Mouse (Mus musculus): ENCODE measurements around the gene Ank. TPM values are rescaled to one million over a fixed set of nuclear protein-coding genes. Genes with fewer than 3 reads are reported as not detected.

Gene Ank
- polyA plus RNA-seq, 1 experiment from 2014 or later: 19.5 TPM

DNA sequence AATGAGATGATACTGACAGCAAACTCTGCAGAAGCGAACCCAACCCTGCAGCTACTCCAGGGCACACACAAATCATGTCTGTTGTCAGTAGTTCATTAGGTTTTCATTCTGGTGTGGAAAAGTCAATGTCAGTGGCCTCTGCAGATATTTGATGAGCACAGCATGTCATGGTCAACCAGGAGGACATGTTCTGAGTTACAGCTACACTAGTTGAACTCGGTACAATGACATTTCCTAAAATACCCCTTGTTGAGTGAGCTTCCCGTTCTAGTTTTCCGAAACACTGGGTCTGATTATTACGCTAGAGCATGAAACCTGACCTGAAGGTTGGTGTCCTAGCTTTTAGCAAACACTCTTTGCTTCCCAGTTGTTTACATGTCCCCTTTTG lies 119.6 kb downstream of the Ank start:
- Histone ChIP-seq H3K4me2 (ENCODE audit: low read depth, low read length) (no peak overlapping the region), H3K4me3 (ENCODE audit: low read depth, low read length) (no peak overlapping the region), H3K36me3 (ENCODE audit: control insufficient read depth, insufficient read depth, low read length) (no peaks in the 10 kb centered on the region), H3K4me1 (ENCODE audit: control insufficient read depth, insufficient read depth, low read length) (no peaks in the 10 kb centered on the region), H3K9me3 (ENCODE audit: control insufficient read depth, low read length) (no peaks in the 10 kb centered on the region), H3K27me3 (ENCODE audit: control insufficient read depth, insufficient read depth, low read length) (no peaks in the 10 kb centered on the region), H3K9ac (replicated peaks; ENCODE audit: low read depth, low read length) (no peak overlapping the region), H3K27ac (ENCODE audit: low read depth, low read length) (no peak overlapping the region)
- no peak for ATAC-seq (ENCODE audit: low read depth)
- WGBS: 91% methylated on average over 5 of the region's 5 CpGs

DNA sequence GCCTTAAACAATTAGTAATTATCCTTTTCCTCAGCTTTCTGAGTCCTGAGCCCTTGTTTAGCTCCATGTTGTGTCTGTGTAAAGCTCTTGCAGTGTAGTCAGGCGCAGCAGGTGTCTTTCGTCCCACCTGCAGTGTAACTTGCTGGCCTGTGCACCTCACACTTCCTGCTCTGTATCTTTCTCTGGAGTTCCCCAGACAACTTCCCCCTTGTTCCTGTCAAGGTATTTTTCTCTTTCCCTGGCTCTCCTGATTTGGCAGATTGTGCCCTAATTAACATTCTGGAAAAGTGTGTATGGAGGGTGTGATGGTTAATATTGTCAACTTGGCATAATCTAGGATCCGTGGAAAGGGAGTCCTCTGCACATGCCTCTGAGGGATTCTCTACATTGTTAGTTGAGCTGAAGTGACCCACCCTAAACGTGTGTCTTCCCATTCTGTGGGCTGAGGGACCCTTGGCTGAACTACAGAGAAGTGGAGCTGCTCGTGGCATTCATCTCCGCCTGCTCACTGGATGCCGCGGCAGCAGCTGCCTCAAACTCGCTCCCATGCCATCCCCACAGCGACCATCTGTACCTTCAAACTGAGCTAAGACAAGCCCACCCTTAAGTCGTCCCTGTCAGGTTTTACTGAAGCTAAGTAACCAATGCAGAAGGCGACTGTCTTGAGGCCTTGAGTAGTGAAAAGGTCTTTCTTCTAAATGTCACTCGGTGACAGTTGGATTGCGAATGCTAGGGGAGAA lies 121.8 kb downstream of the Ank start:
- Histone ChIP-seq H3K4me1 (ENCODE audit: control insufficient read depth, insufficient read depth, low read length) (no peaks in the 10 kb centered on the region), H3K9ac (replicated peaks; ENCODE audit: low read depth, low read length) (no peak overlapping the region), H3K36me3 (ENCODE audit: control insufficient read depth, insufficient read depth, low read length) (peaks cover 9% of the 10 kb centered on the region), H3K27ac (ENCODE audit: low read depth, low read length) (no peak overlapping the region), H3K4me2 (ENCODE audit: low read depth, low read length) (no peak overlapping the region), H3K4me3 (ENCODE audit: low read depth, low read length) (no peak overlapping the region), H3K27me3 (ENCODE audit: control insufficient read depth, insufficient read depth, low read length) (no peaks in the 10 kb centered on the region), H3K9me3 (ENCODE audit: control insufficient read depth, low read length) (no peaks in the 10 kb centered on the region)
- ATAC-seq (ENCODE audit: low read depth): no peak
- WGBS: 77% methylated on average over 14 of the region's 14 CpGs

DNA sequence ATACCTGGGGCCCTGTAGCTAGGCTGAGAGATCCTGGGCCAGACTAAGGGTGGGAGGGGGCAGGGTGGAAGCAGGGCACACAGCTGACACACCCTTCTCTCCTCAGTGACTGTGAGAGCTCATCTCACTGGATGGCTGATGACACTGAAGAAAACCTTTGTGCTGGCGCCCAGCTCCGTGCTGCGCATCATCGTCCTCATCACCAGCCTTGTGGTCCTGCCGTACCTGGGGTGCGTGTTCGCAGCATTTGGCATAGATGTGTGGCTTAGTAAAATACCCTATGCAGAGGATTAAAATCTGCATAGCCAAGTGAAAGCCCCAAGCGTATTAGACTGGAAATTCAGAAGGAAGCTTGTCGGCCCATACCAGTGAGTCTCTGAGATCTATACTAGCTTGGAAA lies 124.3 kb downstream of the Ank start:
- 97% methylated on average over 9 of the region's 9 CpGs for WGBS
- Histone ChIP-seq H3K36me3 (ENCODE audit: control insufficient read depth, insufficient read depth, low read length) (peaks cover 17% of the 10 kb centered on the region), H3K4me1 (ENCODE audit: control insufficient read depth, insufficient read depth, low read length) (no peaks in the 10 kb centered on the region), H3K9me3 (ENCODE audit: control insufficient read depth, low read length) (no peaks in the 10 kb centered on the region), H3K4me3 (ENCODE audit: low read depth, low read length) (no peak overlapping the region), H3K4me2 (ENCODE audit: low read depth, low read length) (no peak overlapping the region), H3K27ac (ENCODE audit: low read depth, low read length) (no peak overlapping the region), H3K9ac (replicated peaks; ENCODE audit: low read depth, low read length) (no peak overlapping the region), H3K27me3 (ENCODE audit: control insufficient read depth, insufficient read depth, low read length) (no peaks in the 10 kb centered on the region)
- no peak for ATAC-seq (ENCODE audit: low read depth)

DNA sequence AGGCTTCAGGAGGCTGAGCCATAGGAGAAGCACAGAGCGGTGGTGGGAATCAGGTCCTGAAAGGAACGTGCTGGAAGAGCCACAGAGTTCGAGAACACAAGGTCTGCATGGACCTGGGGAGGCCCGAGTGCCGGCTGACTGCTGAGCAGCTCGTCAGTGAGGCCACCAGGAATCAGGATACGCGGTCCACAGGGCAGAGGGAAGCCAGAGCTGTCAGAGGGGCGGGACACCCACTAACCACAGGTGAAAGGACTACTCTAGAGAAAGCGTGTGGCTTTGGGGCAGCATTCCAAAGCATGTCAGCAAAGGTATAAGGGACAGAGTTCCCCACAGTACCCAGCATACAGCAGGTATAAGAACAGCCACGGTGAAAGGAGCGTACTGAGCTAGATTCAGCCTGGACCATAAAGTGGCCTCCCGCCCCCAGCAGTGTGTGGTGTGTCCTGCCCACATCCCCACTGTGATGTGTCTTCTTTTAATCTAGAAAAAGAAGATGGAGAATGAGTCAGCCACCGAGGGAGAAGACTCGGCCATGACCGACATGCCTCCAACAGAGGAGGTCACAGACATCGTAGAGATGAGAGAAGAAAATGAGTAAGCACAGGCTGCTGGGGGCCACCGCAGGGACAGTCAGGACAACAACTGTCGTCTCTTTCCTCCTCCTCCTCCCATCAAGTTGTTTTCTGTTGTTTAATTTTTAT lies 126.3 kb downstream of the Ank start:
- H3K27me3 ChIP-seq (ENCODE audit: control insufficient read depth, insufficient read depth, low read length): no peaks in the 10 kb centered on the region

DNA sequence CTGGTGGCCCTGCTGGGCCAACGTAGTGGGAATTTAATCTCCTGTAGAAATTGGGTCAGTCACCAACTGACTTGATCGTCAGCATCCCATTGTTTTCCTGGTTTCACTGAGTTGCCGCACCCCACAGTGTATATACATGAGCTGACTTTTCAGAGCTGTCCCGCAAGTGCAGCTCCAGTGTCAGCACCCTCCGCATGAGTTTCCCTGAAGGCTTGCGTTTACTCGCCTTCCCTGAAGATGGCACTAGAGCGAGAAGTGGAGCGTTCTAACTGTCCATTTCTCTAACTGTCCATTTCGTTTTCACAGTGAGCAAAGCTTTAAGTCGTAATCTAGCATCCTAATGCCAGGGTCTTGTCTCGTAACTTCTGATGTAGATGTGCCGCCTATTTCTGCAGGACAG lies 127.2 kb downstream of the Ank start:
- H3K4me1 ChIP-seq (ENCODE audit: control insufficient read depth, insufficient read depth, low read length): no peaks in the 10 kb centered on the region

More for the DNA sequence above, 126.3 kb downstream of the Ank start:
- 89% methylated on average over 19 of the region's 19 CpGs for WGBS
- Histone ChIP-seq H3K4me3 (ENCODE audit: low read depth, low read length) (no peak overlapping the region), H3K9ac (replicated peaks; ENCODE audit: low read depth, low read length) (no peak overlapping the region), H3K9me3 (ENCODE audit: control insufficient read depth, low read length) (no peaks in the 10 kb centered on the region), H3K36me3 (ENCODE audit: control insufficient read depth, insufficient read depth, low read length) (peaks cover 22% of the 10 kb centered on the region), H3K27ac (ENCODE audit: low read depth, low read length) (no peak overlapping the region), H3K4me2 (ENCODE audit: low read depth, low read length) (no peak overlapping the region), H3K4me1 (ENCODE audit: control insufficient read depth, insufficient read depth, low read length) (no peaks in the 10 kb centered on the region)
- no peak for ATAC-seq (ENCODE audit: low read depth)

DNA sequence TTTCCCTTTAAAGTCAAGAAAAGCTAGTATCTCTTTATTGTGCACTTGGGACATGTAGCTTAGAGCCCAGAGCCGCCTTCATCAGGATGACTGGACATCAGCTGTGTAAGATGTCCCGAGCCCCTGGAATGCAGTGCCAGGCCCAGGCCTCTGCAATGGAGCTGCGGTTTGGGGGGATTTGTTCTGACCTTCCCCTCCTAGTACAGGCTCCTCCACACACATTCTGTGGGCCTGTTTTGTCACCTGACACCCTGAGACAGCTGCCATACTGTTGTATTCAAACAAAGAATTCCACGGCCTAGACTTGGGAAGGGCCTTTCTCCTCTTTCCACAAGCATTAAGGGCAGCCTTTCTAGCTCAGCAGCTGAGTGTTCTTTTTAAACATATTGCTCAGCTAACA lies 128.5 kb downstream of the Ank start:
- Histone ChIP-seq H3K9ac (replicated peaks; ENCODE audit: low read depth, low read length) (no peak overlapping the region), H3K9me3 (ENCODE audit: control insufficient read depth, low read length) (no peaks in the 10 kb centered on the region), H3K4me2 (ENCODE audit: low read depth, low read length) (no peak overlapping the region), H3K27me3 (ENCODE audit: control insufficient read depth, insufficient read depth, low read length) (no peaks in the 10 kb centered on the region), H3K4me1 (ENCODE audit: control insufficient read depth, insufficient read depth, low read length) (no peaks in the 10 kb centered on the region), H3K36me3 (ENCODE audit: control insufficient read depth, insufficient read depth, low read length) (peaks cover 22% of the 10 kb centered on the region), H3K4me3 (ENCODE audit: low read depth, low read length) (no peak overlapping the region), H3K27ac (ENCODE audit: low read depth, low read length) (no peak overlapping the region)
- WGBS: 37% methylated on average over 4 of the region's 4 CpGs
- no peak for ATAC-seq (ENCODE audit: low read depth)

More for the DNA sequence above, 127.2 kb downstream of the Ank start:
- peaks cover 22% of the 10 kb centered on the region for H3K36me3 ChIP-seq (ENCODE audit: control insufficient read depth, insufficient read depth, low read length)
- WGBS: 80% methylated on average over 13 of the region's 13 CpGs
- no peak overlapping the region for H3K4me2 ChIP-seq (ENCODE audit: low read depth, low read length)
- H3K9ac ChIP-seq (replicated peaks; ENCODE audit: low read depth, low read length): no peak overlapping the region
- no peak for ATAC-seq (ENCODE audit: low read depth)
- H3K9me3 ChIP-seq (ENCODE audit: control insufficient read depth, low read length): no peaks in the 10 kb centered on the region
- H3K27ac ChIP-seq (ENCODE audit: low read depth, low read length): no peak overlapping the region
- no peaks in the 10 kb centered on the region for H3K27me3 ChIP-seq (ENCODE audit: control insufficient read depth, insufficient read depth, low read length)
- H3K4me3 ChIP-seq (ENCODE audit: low read depth, low read length): no peak overlapping the region

DNA sequence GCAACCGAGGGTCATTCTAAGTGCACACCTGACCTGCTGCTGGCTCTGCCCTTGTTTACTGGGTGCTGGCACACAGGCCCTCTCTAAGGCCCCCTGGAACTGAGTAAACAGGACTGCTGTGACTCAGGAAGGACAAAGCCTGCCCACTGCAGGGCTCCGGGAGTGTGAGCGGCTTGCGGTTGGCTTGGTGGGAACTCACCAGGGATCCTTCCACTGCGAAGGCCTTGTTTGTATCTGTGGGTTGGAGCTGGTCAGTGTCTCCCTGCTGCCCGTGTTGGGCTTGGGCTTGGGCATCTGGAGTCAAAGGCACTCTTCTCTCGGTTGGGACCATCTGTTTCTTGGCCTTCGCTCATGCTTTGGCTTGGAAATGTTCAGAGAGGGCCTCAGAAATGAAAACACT lies 129.1 kb downstream of the Ank start:
- Histone ChIP-seq H3K9ac (replicated peaks; ENCODE audit: low read depth, low read length) (no peak overlapping the region), H3K27ac (ENCODE audit: low read depth, low read length) (no peak overlapping the region), H3K36me3 (ENCODE audit: control insufficient read depth, insufficient read depth, low read length) (peaks cover 22% of the 10 kb centered on the region), H3K4me1 (ENCODE audit: control insufficient read depth, insufficient read depth, low read length) (no peaks in the 10 kb centered on the region), H3K4me3 (ENCODE audit: low read depth, low read length) (no peak overlapping the region), H3K9me3 (ENCODE audit: control insufficient read depth, low read length) (no peaks in the 10 kb centered on the region), H3K27me3 (ENCODE audit: control insufficient read depth, insufficient read depth, low read length) (no peaks in the 10 kb centered on the region), H3K4me2 (ENCODE audit: low read depth, low read length) (no peak overlapping the region)
- no peak for ATAC-seq (ENCODE audit: low read depth)
- WGBS: 57% methylated on average over 8 of the region's 8 CpGs

DNA sequence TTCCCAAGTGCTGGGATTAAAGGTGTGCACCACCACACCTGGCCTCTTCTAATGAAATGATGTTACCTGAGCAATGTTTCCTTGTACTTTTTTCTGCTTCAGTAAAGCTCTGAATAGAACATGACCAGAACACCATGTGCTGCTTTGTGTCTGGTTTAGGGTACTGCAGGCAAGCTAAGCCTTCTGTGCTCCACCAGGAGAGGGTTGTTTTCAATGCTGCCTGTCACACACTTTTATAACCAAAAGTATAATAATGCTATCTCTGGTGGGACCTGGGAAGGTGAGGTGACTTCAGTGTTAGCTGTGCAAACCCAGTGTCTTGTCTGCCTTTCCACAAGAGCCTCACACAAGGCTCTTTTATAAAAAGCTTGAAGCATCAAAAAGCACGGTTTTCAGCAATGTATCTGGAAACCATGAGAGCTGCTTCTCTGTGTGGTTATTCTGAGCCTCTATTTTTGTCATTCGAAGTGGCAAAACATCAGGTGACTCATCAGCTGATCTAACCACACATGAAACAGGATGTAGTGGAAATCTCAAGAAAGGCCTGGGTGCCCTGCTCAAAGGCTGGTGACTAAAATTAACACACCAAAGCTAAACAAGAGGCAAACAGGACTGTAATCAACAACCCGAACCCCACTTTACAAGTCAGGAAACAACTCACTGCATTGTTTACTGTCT lies 130.1 kb downstream of the Ank start:
- no peak for ATAC-seq (ENCODE audit: low read depth)
- no peaks in the 10 kb centered on the region for H3K9me3 ChIP-seq (ENCODE audit: control insufficient read depth, low read length)
- WGBS: 72% methylated on average over 3 of the region's 3 CpGs
- no peaks in the 10 kb centered on the region for H3K4me1 ChIP-seq (ENCODE audit: control insufficient read depth, insufficient read depth, low read length)
- H3K4me2 ChIP-seq (ENCODE audit: low read depth, low read length): no peak overlapping the region
- H3K9ac ChIP-seq (replicated peaks; ENCODE audit: low read depth, low read length): no peak overlapping the region
- H3K4me3 ChIP-seq (ENCODE audit: low read depth, low read length): no peak overlapping the region
- no peaks in the 10 kb centered on the region for H3K27me3 ChIP-seq (ENCODE audit: control insufficient read depth, insufficient read depth, low read length)
- H3K27ac ChIP-seq (ENCODE audit: low read depth, low read length): no peak overlapping the region
- peaks cover 22% of the 10 kb centered on the region for H3K36me3 ChIP-seq (ENCODE audit: control insufficient read depth, insufficient read depth, low read length)

DNA sequence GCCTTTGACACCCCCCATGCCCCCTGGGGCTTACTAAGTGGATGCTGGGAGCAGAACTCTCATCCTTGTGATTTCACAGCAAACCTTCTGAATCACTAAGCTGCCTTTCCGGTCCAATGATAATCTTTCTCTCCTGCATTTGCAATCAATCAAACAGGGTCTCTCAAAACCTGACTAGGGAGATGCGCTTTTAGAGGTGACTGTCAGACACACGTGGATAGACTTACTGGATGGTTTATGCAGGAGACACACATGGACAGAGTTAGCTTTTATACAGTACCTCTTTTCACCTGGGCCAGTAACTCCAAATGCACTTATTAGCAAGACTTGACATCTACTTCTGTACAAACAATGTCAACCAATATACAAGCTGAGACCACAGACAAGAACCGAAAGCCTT lies 131.0 kb downstream of the Ank start:
- no peaks in the 10 kb centered on the region for H3K27me3 ChIP-seq (ENCODE audit: control insufficient read depth, insufficient read depth, low read length)
- WGBS: 86% methylated on average over 4 of the region's 4 CpGs
- H3K9ac ChIP-seq (replicated peaks; ENCODE audit: low read depth, low read length): no peak overlapping the region
- H3K4me3 ChIP-seq (ENCODE audit: low read depth, low read length): no peak overlapping the region
- H3K36me3 ChIP-seq (ENCODE audit: control insufficient read depth, insufficient read depth, low read length): peaks cover 19% of the 10 kb centered on the region
- ATAC-seq (ENCODE audit: low read depth): no peak
- H3K4me2 ChIP-seq (ENCODE audit: low read depth, low read length): no peak overlapping the region
- H3K27ac ChIP-seq (ENCODE audit: low read depth, low read length): no peak overlapping the region
- H3K4me1 ChIP-seq (ENCODE audit: control insufficient read depth, insufficient read depth, low read length): no peaks in the 10 kb centered on the region
- no peaks in the 10 kb centered on the region for H3K9me3 ChIP-seq (ENCODE audit: control insufficient read depth, low read length)
